Mouse (Mus musculus) liver, embryonic 13.5 days (tissue): ENCODE results near the gene Snrnp70. TPM values are rescaled to one million over a fixed set of nuclear protein-coding genes. Genes with fewer than 3 reads are reported as not detected.

Experiments
- ATAC-seq: fragments of 200-750 bp; cut with Nextera tagmentation; 2 replicates; pipeline ENCODE4 v1.8.0; 2017; ENCODE audit warnings: low read depth, mild to moderate bottlenecking, moderate number of reproducible peaks, moderate library complexity
- DNase-seq: peaks from one replicate; pipeline ENCODE4 v3.0.0; 2022
- H3K27ac ChIP-seq: fragments of 300-500 bp; sonication (generic); 2 replicates; pipeline ENCODE4 v1.5.1; 2015; ENCODE audit warnings: moderate library complexity, mild to moderate bottlenecking, inconsistent platforms
- H3K27me3 ChIP-seq: fragments of 300-500 bp; sonication (generic); 2 replicates; pipeline ENCODE4 v1.6.1; 2015; ENCODE audit warnings: mild to moderate bottlenecking, inconsistent platforms
- H3K36me3 ChIP-seq: fragments of 300-500 bp; sonication (generic); 2 replicates; pipeline ENCODE4 v1.6.1; 2015; ENCODE audit warnings: mild to moderate bottlenecking, inconsistent platforms
- H3K4me1 ChIP-seq: fragments of 300-500 bp; sonication (generic); replicated peaks from 2 replicates; pipeline ENCODE4 v1.6.1; 2015; ENCODE audit warnings: inconsistent platforms
- H3K4me2 ChIP-seq: fragments of 300-500 bp; sonication (generic); 2 replicates; pipeline ENCODE4 v1.6.1; 2015; ENCODE audit warnings: inconsistent platforms, mild to moderate bottlenecking, moderate library complexity
- H3K4me3 ChIP-seq: fragments of 300-500 bp; sonication (generic); replicated peaks from 2 replicates; pipeline ENCODE4 v1.5.1; 2015; ENCODE audit warnings: mild to moderate bottlenecking, inconsistent platforms
- H3K9ac ChIP-seq: fragments of 300-500 bp; sonication (generic); 2 replicates; pipeline ENCODE4 v1.6.1; 2015; ENCODE audit warnings: mild to moderate bottlenecking, inconsistent platforms
- H3K9me3 ChIP-seq: fragments of 300-500 bp; sonication (generic); replicated peaks from 2 replicates; pipeline ENCODE4 v1.6.1; 2016; ENCODE audit warnings: inconsistent platforms
- WGBS: fragments of 180-500 bp; shearing (Covaris S2); methylation state at CpG from one replicate; pipeline ENCODE4 v1.1.7; 2015; ENCODE audit not compliant: insufficient replicate concordance; 5-methylcytosine and 5-hydroxymethylcytosine counted together
- polyA plus RNA-seq: library from polyadenylated mRNA; unstranded; fragments of >200 nt; fragmentation: Nextera tagmentation; extraction: Ambion mirVana; gene quantifications from 2 replicates; pipeline ENCODE4 v1.2.1, GENCODE M21; 2015

Gene Snrnp70
- polyA plus RNA-seq, 1 experiment from 2014 or later, result 108 TPM

GRCm38 (mm10) chr7:45376057-45376456 lies 19.5 kb downstream of the Snrnp70 start:
- ATAC-seq (no peak), DNase-seq (no peak)
- 87% methylated on average over 1 of the region's 1 CpGs for WGBS
- H3K36me3 ChIP-seq, result peaks cover 88% of the 10 kb centered on the region
- H3K27ac ChIP-seq, result no peak overlapping the region
- 0 out of 2 replicates have a peak, but pooled peaks cover 2% of the 10 kb centered on the region for H3K4me1 ChIP-seq
- H3K27me3 ChIP-seq, result no peaks in the 10 kb centered on the region
- no peak overlapping the region for H3K4me2 ChIP-seq
- no peak overlapping the region for H3K9ac ChIP-seq
- H3K4me3 ChIP-seq, result no peak overlapping the region
- no peaks in the 10 kb centered on the region for H3K9me3 ChIP-seq

GRCm38 (mm10) chr7:45374620-45375019 lies 20.9 kb downstream of the Snrnp70 start:
- ATAC-seq, result no peak
- no peak for DNase-seq
- no peaks in the 10 kb centered on the region for H3K9me3 ChIP-seq
- H3K27me3 ChIP-seq, result peaks cover 9% of the 10 kb centered on the region
- H3K36me3 ChIP-seq, result peaks cover 74% of the 10 kb centered on the region
- no peak overlapping the region for H3K27ac ChIP-seq
- H3K4me1 ChIP-seq, result peaks cover 16% of the 10 kb centered on the region
- WGBS, result 80% methylated on average over 8 of the region's 8 CpGs
- H3K4me3 ChIP-seq, result no peak overlapping the region
- H3K4me2 ChIP-seq, result no peak overlapping the region
- H3K9ac ChIP-seq, result no peak overlapping the region

GRCm38 (mm10) chr7:45372371-45372770 lies 23.2 kb downstream of the Snrnp70 start:
- no peak overlapping the region for H3K9ac ChIP-seq
- H3K4me3 ChIP-seq, result no peak overlapping the region
- DNase-seq (no peak), ATAC-seq (no peak)
- peaks cover 30% of the 10 kb centered on the region for H3K27me3 ChIP-seq
- H3K9me3 ChIP-seq, result no peaks in the 10 kb centered on the region
- no peak overlapping the region for H3K27ac ChIP-seq
- WGBS, result 80% methylated on average over 5 of the region's 5 CpGs
- no peak overlapping the region for H3K4me2 ChIP-seq
- H3K4me1 ChIP-seq, result peaks cover 33% of the 10 kb centered on the region
- H3K36me3 ChIP-seq, result peaks cover 51% of the 10 kb centered on the region

DNA sequence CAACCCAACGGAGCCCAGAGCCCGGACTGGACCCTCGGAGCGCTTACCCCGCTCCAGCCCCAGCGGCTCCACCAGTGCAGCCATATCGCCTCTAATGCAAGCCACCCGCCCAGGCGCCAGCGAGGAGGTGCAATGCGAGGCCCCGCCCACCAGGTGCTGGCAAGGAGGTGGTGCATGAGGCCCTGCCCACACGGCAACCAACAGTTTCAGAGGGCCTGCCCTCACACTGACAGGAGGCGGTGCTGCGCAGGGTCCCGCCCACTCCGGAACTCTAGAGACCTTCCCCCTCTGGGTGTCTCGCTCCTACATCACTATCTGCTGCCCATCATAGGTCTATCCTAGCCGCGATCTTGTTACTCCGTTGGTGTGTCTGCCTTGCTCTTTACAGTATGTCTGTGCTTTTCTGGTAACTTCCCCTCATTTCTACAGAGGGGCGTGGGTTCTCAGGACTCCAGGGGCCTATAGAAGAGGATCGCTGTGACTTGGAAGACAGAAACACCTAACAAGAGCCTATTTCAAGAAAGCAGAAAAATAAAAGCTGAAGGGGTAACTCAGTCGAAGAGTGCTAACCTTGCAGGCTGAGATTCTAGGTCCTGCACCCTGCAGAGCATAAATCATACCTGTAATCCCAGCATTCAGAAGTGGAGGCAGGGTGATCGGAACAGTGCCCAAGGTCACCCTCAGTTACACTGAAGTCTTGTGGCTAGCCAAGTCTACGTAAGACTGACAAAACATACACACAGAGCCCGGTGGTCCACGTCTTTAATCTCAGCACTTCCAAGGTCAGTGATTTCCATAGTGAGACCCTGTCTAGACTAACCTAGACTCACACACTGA lies 24.8 kb downstream of the Snrnp70 start, which contains the start of gene Lin7b:
Lin7b (minus strand) TSS at position 109 of the 837 bp plus-strand sequence.
- peak; percentile 78 for ATAC-seq

GRCm38 (mm10) chr7:45369836-45370474 lies 25.6 kb downstream of the Snrnp70 start:
- Histone ChIP-seq H3K4me1 (peaks cover 42% of the 10 kb centered on the region), H3K4me2 (peak overlapping the region; percentile 86), H3K4me3 (peak overlapping the region; percentile 59), H3K36me3 (peaks cover 29% of the 10 kb centered on the region), H3K27ac (no peak overlapping the region), H3K9ac (peak overlapping the region; percentile 49), H3K9me3 (no peaks in the 10 kb centered on the region), H3K27me3 (peaks cover 49% of the 10 kb centered on the region)
- WGBS, result 10% methylated on average over 52 of the region's 52 CpGs
- ATAC-seq (no peak), DNase-seq (no peak)

More for the DNA sequence above, 24.8 kb downstream of the Snrnp70 start, which contains the start of gene Lin7b:
- H3K9ac ChIP-seq, result peak within 1 kb of the TSS; percentile 49
- H3K27ac ChIP-seq, result no peak within 1 kb of the TSS
- peaks cover 35% of the 10 kb centered on the region for H3K36me3 ChIP-seq
- peaks cover 42% of the 10 kb centered on the region for H3K4me1 ChIP-seq
- H3K4me3 ChIP-seq, result peak within 1 kb of the TSS; percentile 59
- peaks cover 42% of the 10 kb centered on the region for H3K27me3 ChIP-seq
- H3K4me2 ChIP-seq, result peak within 1 kb of the TSS; percentile 86
- DNase-seq, result peak; percentile 90
- H3K9me3 ChIP-seq, result no peaks in the 10 kb centered on the region
- 9% methylated on average over 28 of the region's 28 CpGs for WGBS

DNA sequence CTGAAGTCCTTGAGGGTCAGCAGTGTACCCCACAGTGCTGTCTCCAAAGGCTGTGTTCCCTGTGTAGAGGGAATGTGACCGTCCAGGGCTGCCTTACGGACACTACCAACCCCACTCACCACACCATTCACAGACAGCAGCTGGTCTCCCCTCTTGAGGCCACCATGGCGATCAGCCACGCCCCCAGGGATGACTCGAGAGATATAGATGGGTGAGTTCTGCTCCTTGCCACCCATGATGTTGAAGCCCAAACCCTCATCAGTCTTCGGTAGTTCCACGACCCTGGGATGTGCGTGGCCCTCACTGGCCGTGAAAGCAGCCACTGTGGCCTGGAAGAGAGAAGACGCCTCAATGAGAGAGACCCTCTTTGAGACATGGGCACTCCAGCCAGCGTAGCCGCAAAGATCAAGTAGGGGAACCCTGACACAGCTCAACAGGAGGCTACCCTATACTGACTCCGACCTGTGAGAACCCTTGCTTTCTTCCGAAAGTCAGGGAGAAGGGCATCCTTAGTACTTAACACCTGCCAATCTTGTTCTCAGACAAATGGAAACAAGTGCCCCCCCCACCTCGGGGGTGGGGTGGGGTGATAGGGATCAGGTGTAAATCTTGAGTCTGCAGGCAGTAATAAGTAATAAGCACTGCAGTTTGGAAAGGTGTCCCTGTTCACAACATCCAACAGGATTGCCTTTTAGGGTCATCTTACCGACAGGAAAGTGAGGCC lies 26.4 kb downstream of the Snrnp70 start:
- 56% methylated on average over 16 of the region's 16 CpGs for WGBS
- Histone ChIP-seq H3K9me3 (no peaks in the 10 kb centered on the region), H3K4me3 (no peak overlapping the region), H3K9ac (0 out of 2 replicates have a peak overlapping the region, but pooled peaks have one; percentile 49), H3K4me2 (no peak overlapping the region), H3K36me3 (peaks cover 23% of the 10 kb centered on the region), H3K27me3 (peaks cover 57% of the 10 kb centered on the region), H3K27ac (no peak overlapping the region), H3K4me1 (peaks cover 42% of the 10 kb centered on the region)
- ATAC-seq (no peak), DNase-seq (peak; percentile 8)

DNA sequence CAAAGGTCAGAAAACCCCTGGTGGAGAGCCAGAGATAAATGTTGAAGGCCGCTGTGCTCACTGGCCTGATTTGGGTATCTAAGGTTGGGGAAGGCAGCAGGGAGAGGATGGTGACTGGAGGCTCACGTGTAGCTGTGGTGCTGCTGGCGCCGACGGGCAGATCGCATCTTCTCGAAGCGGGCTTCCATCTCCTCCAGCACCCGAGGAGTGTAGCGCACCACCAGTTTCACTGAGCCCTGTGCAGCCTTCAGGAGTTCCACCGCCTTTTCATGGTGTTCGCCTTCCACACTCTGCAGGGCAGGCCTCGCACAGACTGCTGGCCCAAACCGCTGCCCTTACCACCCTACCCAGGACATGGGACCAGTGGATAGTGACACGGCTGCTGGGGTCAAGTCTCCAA lies 27.4 kb downstream of the Snrnp70 start:
- Histone ChIP-seq H3K27me3 (peaks cover 67% of the 10 kb centered on the region), H3K4me3 (peak overlapping the region; percentile 59), H3K4me2 (peak overlapping the region; percentile 76), H3K4me1 (peaks cover 42% of the 10 kb centered on the region), H3K27ac (no peak overlapping the region), H3K9ac (peak overlapping the region; percentile 64; the same call in 1 of the 2 replicates), H3K9me3 (no peaks in the 10 kb centered on the region), H3K36me3 (peaks cover 13% of the 10 kb centered on the region)
- ATAC-seq (no peak), DNase-seq (peak; percentile 5)
- WGBS, result 75% methylated on average over 15 of the region's 15 CpGs

- Histone ChIP-seq H3K27ac (no peak overlapping the region), H3K9me3 (no peaks in the 10 kb centered on the region), H3K9ac (peak overlapping the region; percentile 64), H3K4me2 (peak overlapping the region; percentile 76), H3K4me1 (peaks cover 49% of the 10 kb centered on the region), H3K27me3 (peaks cover 76% of the 10 kb centered on the region), H3K4me3 (peak overlapping the region; percentile 59), H3K36me3 (peaks cover 3% of the 10 kb centered on the region)
- 1% methylated on average over 70 of the region's 70 CpGs for WGBS
- DNase-seq (peak; percentile 95), ATAC-seq (peak; percentile 79)
Observed at GRCm38 (mm10) chr7:45367020-45367880, 28.3 kb downstream of the Snrnp70 start.

DNA sequence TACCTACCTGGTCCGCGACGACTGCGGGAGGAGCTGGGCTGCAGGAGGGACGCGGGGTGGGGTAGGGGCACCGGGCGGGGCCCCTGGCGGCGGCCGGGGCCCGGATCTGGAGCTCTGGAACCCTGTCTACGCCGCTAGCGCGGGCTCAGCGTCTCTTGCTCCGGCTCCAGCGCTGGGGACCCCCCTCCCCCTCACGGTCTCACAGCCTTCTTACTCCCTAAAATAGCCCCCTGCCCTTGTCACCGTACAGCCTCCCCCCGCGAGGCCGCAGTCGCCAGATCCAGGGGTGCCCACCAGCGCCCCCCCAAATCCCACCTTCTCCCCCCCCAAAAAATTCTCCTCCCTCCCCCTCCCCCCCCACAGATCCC lies 28.9 kb downstream of the Snrnp70 start, which contains the start of gene Ppfia3:
Ppfia3 (minus strand) TSS at position 368 of the 368 bp plus-strand sequence.
- DNase-seq (no peak), ATAC-seq (no peak)
- 1% methylated on average over 25 of the region's 26 CpGs for WGBS
- Histone ChIP-seq H3K4me1 (peaks cover 55% of the 10 kb centered on the region), H3K9ac (peak within 1 kb of the TSS; percentile 64), H3K9me3 (no peaks in the 10 kb centered on the region), H3K4me3 (peak within 1 kb of the TSS; percentile 59), H3K4me2 (peak within 1 kb of the TSS; percentile 76), H3K27ac (no peak within 1 kb of the TSS), H3K27me3 (peaks cover 82% of the 10 kb centered on the region), H3K36me3 (no peaks in the 10 kb centered on the region)
